12 mouse cellular contexts compared by ENCODE assay signal in genomic region chr10:22817561-22817960, GRCm38 (mm10). TPM values are rescaled to one million over a fixed set of nuclear protein-coding genes. Genes with fewer than 3 reads are reported as not detected.
DNase-seq lines count a peak whose midpoint lies in the region; ATAC-seq and TF ChIP-seq lines count a peak whose summit lies in the region.
"Had no signal": no experiment of that assay in that cellular context is flagged by ENCODE, and none has a peak within 500 bp of the region (broad histone marks: within the 10 kb centered on the region; RNA-seq: fewer than 3 reads in every experiment).

No protein-coding gene starts in this region.

- 0 out of 2 replicates have a peak, but pooled peaks have one; percentile 34 for ATAC-seq in heart, embryonic 12.5 days (ENCODE audit: insufficient number of reproducible peaks, low FRiP score)
- ATAC-seq in intestine, postnatal 0 days = no peak
- ATAC-seq: activated CD4-positive, CD25-positive, alpha-beta regulatory T cell, adult 4 months had no signal

- H3K36me3 ChIP-seq in liver, adult 2 months (ENCODE audit: control insufficient read depth, insufficient read depth, low read length) = no peaks in the 10 kb centered on the region
- H3K36me3 ChIP-seq in heart, embryonic 12.5 days = no peaks in the 10 kb centered on the region
- no peaks in the 10 kb centered on the region for H3K36me3 ChIP-seq in intestine, postnatal 0 days (ENCODE audit: control insufficient read depth, insufficient read depth)
- H3K36me3 ChIP-seq: midbrain, embryonic 12.5 days had no signal

- peak overlapping the region; percentile 50 for H3K4me3 ChIP-seq in liver, adult 2 months (ENCODE audit: insufficient read depth, low read depth, low read length)
- peak overlapping the region; percentile 49 for H3K4me3 ChIP-seq in heart, embryonic 12.5 days
- peak overlapping the region; percentile 52 for H3K4me3 ChIP-seq in intestine, postnatal 0 days (ENCODE audit: low read depth, low read length)
- H3K4me3 ChIP-seq: midbrain, embryonic 12.5 days had no signal

- TF ChIP-seq POLR2A in liver, adult 2 months (IDR thresholded peaks at IDR 0.05; ENCODE audit: extremely low read depth, insufficient read depth, low read length) = no peak

- WGBS in liver, adult 2 months = 6% methylated on average over 18 of the region's 18 CpGs
- whole genome bisulfite sequencing in heart, embryonic 12.5 days = 6% methylated on average over 18 of the region's 18 CpGs
- 1% methylated on average over 18 of the region's 18 CpGs for WGBS in intestine, postnatal 0 days

- no peak for DNase-seq in liver, adult 2 months (ENCODE audit: extremely low read depth, low read depth, low spot score)
- no peak for DNase-seq in liver
- peak; percentile 32 to 71 for DNase-seq in lung, postnatal 4 days
- no peak for DNase-seq in ovary, adult 18-20 months (ENCODE audit: low spot score)
- no peak for DNase-seq in frontal cortex, postnatal 25 days (ENCODE audit: low spot score in 2 of 2)
- DNase-seq in layer of hippocampus, postnatal 14 days (ENCODE audit: low spot score in 2 of 2) = no peak
- DNase-seq: cerebellum, adult 11 months had no signal

- peak overlapping the region; percentile 15; the same call in 1 of the 2 replicates for H3K9ac ChIP-seq in liver, adult 2 months (ENCODE audit: low read depth, low read length)
- peak overlapping the region; percentile 66 for H3K9ac ChIP-seq in heart, embryonic 12.5 days
- peak overlapping the region; percentile 34 for H3K9ac ChIP-seq in intestine, postnatal 0 days (ENCODE audit: low read depth, low read length)
- H3K9ac ChIP-seq: midbrain, embryonic 12.5 days had no signal

- H3K27ac ChIP-seq in liver, adult 2 months (replicated peaks; ENCODE audit: insufficient read depth, low read depth, low read length) = no peak overlapping the region
- peak overlapping the region; percentile 78 for H3K27ac ChIP-seq in heart, embryonic 12.5 days (ENCODE audit: poor library complexity, severe bottlenecking)
- H3K27ac ChIP-seq in intestine, postnatal 0 days (ENCODE audit: low read depth, low read length) = peak overlapping the region; percentile 71
- H3K27ac ChIP-seq: midbrain, embryonic 12.5 days had no signal

- TF ChIP-seq CTCF in liver, adult 2 months (IDR thresholded peaks at IDR 0.05; ENCODE audit: low read depth, low read length) = no peak
- TF ChIP-seq CTCF in intestine, postnatal 0 days (IDR thresholded peaks at IDR 0.05; ENCODE audit: low read depth) = no peak

- peaks cover 29% of the 10 kb centered on the region for H3K27me3 ChIP-seq in liver, adult 2 months (ENCODE audit: control insufficient read depth, insufficient read depth, low read length)
- peaks cover 60% of the 10 kb centered on the region for H3K27me3 ChIP-seq in heart, embryonic 12.5 days (replicated peaks)
- peaks cover 58% of the 10 kb centered on the region for H3K27me3 ChIP-seq in intestine, postnatal 0 days (replicated peaks; ENCODE audit: control insufficient read depth, insufficient read depth, low read length)

- H3K4me2 ChIP-seq in heart, embryonic 12.5 days = peak overlapping the region; percentile 63
- peak overlapping the region; percentile 48 for H3K4me2 ChIP-seq in intestine, postnatal 0 days (replicated peaks; ENCODE audit: low read depth)
- H3K4me2 ChIP-seq: midbrain, embryonic 12.5 days had no signal

- no peaks in the 10 kb centered on the region for H3K9me3 ChIP-seq in heart, embryonic 12.5 days (replicated peaks)
- H3K9me3 ChIP-seq in intestine, postnatal 0 days (ENCODE audit: control insufficient read depth) = no peaks in the 10 kb centered on the region
- H3K9me3 ChIP-seq: midbrain, embryonic 12.5 days had no signal

- H3K4me1 ChIP-seq in liver, adult 2 months (ENCODE audit: control insufficient read depth, insufficient read depth, low read length) = no peaks in the 10 kb centered on the region
- H3K4me1 ChIP-seq in heart, embryonic 12.5 days (replicated peaks) = peaks cover 40% of the 10 kb centered on the region
- H3K4me1 ChIP-seq in intestine, postnatal 0 days (replicated peaks; ENCODE audit: control insufficient read depth, insufficient read depth, low read length) = no peaks in the 10 kb centered on the region

- H3K79me2 ChIP-seq in liver, adult 2 months (ENCODE audit: control insufficient read depth, insufficient read depth, low read length) = no peaks in the 10 kb centered on the region

RNA-seq across cellular contexts. Expression of gene Tcf21, which starts 2.4 kb away (rescaled TPM):
- total RNA-seq in liver, adult 2 months (2014; rRNA removed) = 2.7 and 4.7 TPM in 2 replicates
- 11.6 and 13.6 TPM in 2 replicates for polyA plus RNA-seq in liver, adult 2 months (2012; rRNA removed)
- polyA plus RNA-seq in heart, embryonic 12.5 days (2016; fragmentation: Nextera tagmentation; extraction: Ambion mirVana) = 74.5 and 76.6 TPM in 2 replicates
- polyA plus RNA-seq in intestine, postnatal 0 days (2015; fragmentation: Nextera tagmentation; extraction: Ambion mirVana) = 66.4 and 70.2 TPM in 2 replicates
- total RNA-seq in layer of hippocampus, postnatal 14 days (2021) = under 1 TPM in 1 of 2 experiments, not detected in 1; 0.25 TPM
- total RNA-seq: left cerebral cortex, adult 8-10 months had no signal
- polyA plus RNA-seq: activated CD4-positive, CD25-positive, alpha-beta regulatory T cell, adult 4 months; midbrain, embryonic 12.5 days had no signal

Comparison
In these comparisons a context has a peak if more than half of its experiments do, and no peak if none do; other contexts are left out.
1. DNase-seq: peak in lung, postnatal 4 days (2 of 2); none in liver, adult 2 months (single experiment), liver (single experiment), ovary, adult 18-20 months (single experiment), frontal cortex, postnatal 25 days (0 of 2) and layer of hippocampus, postnatal 14 days (0 of 2).
2. H3K9ac ChIP-seq: peak in every context shown above with its lines; median percentile 66 in heart, embryonic 12.5 days; 34 in intestine, postnatal 0 days; 15 in liver, adult 2 months.
3. Peak in every context shown above with its lines, with median percentiles within 50 percentile points of each other: H3K4me3 ChIP-seq.